Mouse (Mus musculus) stomach, embryonic 14.5 days (tissue): ENCODE data around the gene Eln. TPM values are rescaled to one million over a fixed set of nuclear protein-coding genes. Genes with fewer than 3 reads are reported as not detected.

Source experiments
- ATAC-seq: fragments of 200-750 bp; cut with Nextera tagmentation; 2 replicates; pipeline ENCODE4 v1.8.0; 2017; ENCODE audit warnings: low read depth, moderate TSS enrichment; ENCODE audit not compliant: insufficient number of reproducible peaks, insufficient read depth, low FRiP score
- H3K27ac ChIP-seq: fragments of 300-500 bp; sonication (generic); 2 replicates; pipeline ENCODE4 v1.5.1; 2014; ENCODE audit warnings: mild to moderate bottlenecking, low read length, moderate library complexity, mixed read lengths
- H3K27me3 ChIP-seq: fragments of 300-500 bp; sonication (generic); 2 replicates; pipeline ENCODE4 v1.6.1; 2014; ENCODE audit warnings: low read length, control low read depth, mixed read lengths; ENCODE audit not compliant: control insufficient read depth, insufficient read depth
- H3K36me3 ChIP-seq: fragments of 300-500 bp; sonication (generic); 2 replicates; pipeline ENCODE4 v1.6.1; 2014; ENCODE audit warnings: mild to moderate bottlenecking, control low read depth, low read length, moderate library complexity, mixed read lengths; ENCODE audit not compliant: control insufficient read depth, insufficient read depth
- H3K4me1 ChIP-seq: fragments of 300-500 bp; sonication (generic); 2 replicates; pipeline ENCODE4 v1.6.1; 2014; ENCODE audit warnings: low read length, control low read depth, mixed read lengths; ENCODE audit not compliant: control insufficient read depth, insufficient read depth
- H3K4me2 ChIP-seq: fragments of 300-500 bp; sonication (generic); replicated peaks from 2 replicates; pipeline ENCODE4 v1.6.1; 2014; ENCODE audit warnings: low read depth, low read length, control low read depth
- H3K4me3 ChIP-seq: fragments of 300-500 bp; sonication (generic); 2 replicates; pipeline ENCODE4 v1.5.1; 2014; ENCODE audit warnings: low read depth, low read length, control low read depth
- H3K9ac ChIP-seq: fragments of 300-500 bp; sonication (generic); replicated peaks from 2 replicates; pipeline ENCODE4 v1.6.1; 2014; ENCODE audit warnings: low read depth, mild to moderate bottlenecking, control low read depth, low read length, moderate library complexity, mixed read lengths
- H3K9me3 ChIP-seq: fragments of 300-500 bp; sonication (generic); 2 replicates; pipeline ENCODE4 v1.6.1; 2016; ENCODE audit warnings: low read depth, low read length, control low read depth; ENCODE audit not compliant: control insufficient read depth
- WGBS: fragments of 180-500 bp; shearing (Covaris S2); extraction: QIAGEN DNeasy Blood & Tissue Kit; methylation state at CpG from one replicate; pipeline ENCODE4 v1.1.7; 2014; 5-methylcytosine and 5-hydroxymethylcytosine counted together
- polyA plus RNA-seq: library from polyadenylated mRNA; unstranded; fragments of >200 nt; fragmentation: Nextera tagmentation; extraction: Ambion mirVana; gene quantifications from 2 replicates; pipeline ENCODE4 v1.2.1, GENCODE M21; 2014

Gene Eln
- polyA plus RNA-seq, 1 experiment from 2014 or later = 48.3 TPM

DNA sequence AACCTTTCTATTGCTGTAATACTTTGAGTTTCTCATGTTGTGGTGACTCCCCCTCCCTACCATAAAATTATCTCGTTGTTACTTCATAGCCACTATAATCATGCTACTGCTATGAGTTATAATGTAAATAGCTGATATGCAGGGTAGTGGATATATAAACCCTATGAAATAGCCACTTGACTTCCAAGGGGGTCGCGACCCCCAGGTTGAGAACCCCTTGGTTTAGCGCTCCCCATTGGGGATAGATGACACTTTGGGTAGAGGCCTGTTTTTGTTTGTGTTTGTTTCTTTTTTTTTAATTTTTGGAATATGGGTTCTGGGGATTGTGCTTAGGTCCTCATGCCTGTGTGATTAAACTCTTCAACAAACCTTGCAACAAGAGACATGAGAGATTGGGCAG lies 21.8 kb downstream of the Eln start:
- H3K9me3 ChIP-seq = no peaks in the 10 kb centered on the region
- H3K27ac ChIP-seq = no peak overlapping the region
- H3K4me1 ChIP-seq = no peaks in the 10 kb centered on the region
- no peaks in the 10 kb centered on the region for H3K27me3 ChIP-seq
- H3K4me3 ChIP-seq = no peak overlapping the region
- H3K4me2 ChIP-seq = no peak overlapping the region
- H3K9ac ChIP-seq = no peak overlapping the region
- WGBS = 71% methylated on average over 4 of the region's 4 CpGs
- no peaks in the 10 kb centered on the region for H3K36me3 ChIP-seq
- ATAC-seq = no peak

- no peaks in the 10 kb centered on the region for H3K4me1 ChIP-seq
- ATAC-seq = no peak
- H3K4me3 ChIP-seq = no peak overlapping the region
- 44% methylated on average over 4 of the region's 4 CpGs for WGBS
- no peak overlapping the region for H3K9ac ChIP-seq
- H3K9me3 ChIP-seq = no peaks in the 10 kb centered on the region
- H3K36me3 ChIP-seq = no peaks in the 10 kb centered on the region; the same call in 1 of the 2 replicates
- no peak overlapping the region for H3K27ac ChIP-seq
- H3K27me3 ChIP-seq = no peaks in the 10 kb centered on the region
- H3K4me2 ChIP-seq = no peak overlapping the region
These were observed 27.1 kb downstream of the Eln start for GRCm38 (mm10) chr5:134720058-134720457.

GRCm38 (mm10) chr5:134711076-134711475 lies 36.0 kb downstream of the Eln start:
- peaks cover 3% of the 10 kb centered on the region; the same call in 1 of the 2 replicates for H3K36me3 ChIP-seq
- 59% methylated on average over 7 of the region's 7 CpGs for WGBS
- no peak overlapping the region for H3K4me3 ChIP-seq
- no peaks in the 10 kb centered on the region for H3K4me1 ChIP-seq
- no peak overlapping the region for H3K27ac ChIP-seq
- no peak overlapping the region for H3K4me2 ChIP-seq
- H3K27me3 ChIP-seq = no peaks in the 10 kb centered on the region
- no peak overlapping the region for H3K9ac ChIP-seq
- no peaks in the 10 kb centered on the region for H3K9me3 ChIP-seq
- ATAC-seq = no peak

- ATAC-seq = no peak
- H3K27ac ChIP-seq = no peak overlapping the region
These were observed 37.8 kb downstream of the Eln start for GRCm38 (mm10) chr5:134709275-134709674.

DNA sequence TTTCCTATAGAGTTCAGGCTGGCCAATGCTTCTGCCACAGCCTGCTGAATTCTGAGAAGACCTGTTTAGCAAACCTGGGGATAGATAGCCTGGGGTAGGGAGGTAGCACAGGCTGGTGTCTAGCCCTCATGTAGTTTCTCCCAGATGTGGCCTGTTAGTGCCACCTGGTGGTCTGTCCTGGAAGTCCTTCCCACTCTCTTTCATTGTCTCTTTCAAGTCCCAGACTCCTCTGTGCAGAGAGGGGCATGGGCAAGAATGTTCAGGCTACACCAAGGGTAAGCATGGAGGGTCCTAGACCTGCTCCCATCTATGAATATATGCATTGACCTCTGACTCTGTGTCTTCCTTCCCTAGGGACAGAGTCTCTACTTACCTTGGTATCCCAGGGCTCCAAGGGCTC lies 43.0 kb downstream of the Eln start:
- peak; percentile 16; the same call in 1 of the 2 replicates for ATAC-seq
- Histone ChIP-seq H3K9me3 (no peaks in the 10 kb centered on the region), H3K27ac (no peak overlapping the region), H3K4me2 (no peak overlapping the region), H3K9ac (no peak overlapping the region), H3K4me1 (no peaks in the 10 kb centered on the region), H3K36me3 (no peaks in the 10 kb centered on the region), H3K27me3 (no peaks in the 10 kb centered on the region), H3K4me3 (no peak overlapping the region)

More at GRCm38 (mm10) chr5:134709275-134709674, 37.8 kb downstream of the Eln start:
- H3K27me3 ChIP-seq = no peaks in the 10 kb centered on the region
- H3K9ac ChIP-seq = no peak overlapping the region
- no peak overlapping the region for H3K4me2 ChIP-seq
- H3K4me3 ChIP-seq = no peak overlapping the region
- 0 out of 2 replicates have a peak, but pooled peaks cover 3% of the 10 kb centered on the region for H3K36me3 ChIP-seq
- WGBS = 63% methylated on average over 6 of the region's 6 CpGs
- no peaks in the 10 kb centered on the region for H3K9me3 ChIP-seq
- no peaks in the 10 kb centered on the region for H3K4me1 ChIP-seq

GRCm38 (mm10) chr5:134695539-134695938 lies 51.6 kb downstream of the Eln start:
- Histone ChIP-seq H3K27me3 (no peaks in the 10 kb centered on the region), H3K4me2 (no peak overlapping the region), H3K4me3 (no peak overlapping the region), H3K9me3 (no peaks in the 10 kb centered on the region), H3K4me1 (no peaks in the 10 kb centered on the region), H3K36me3 (no peaks in the 10 kb centered on the region), H3K9ac (no peak overlapping the region), H3K27ac (no peak overlapping the region)
- 57% methylated on average over 2 of the region's 2 CpGs for WGBS
- no peak for ATAC-seq

DNA sequence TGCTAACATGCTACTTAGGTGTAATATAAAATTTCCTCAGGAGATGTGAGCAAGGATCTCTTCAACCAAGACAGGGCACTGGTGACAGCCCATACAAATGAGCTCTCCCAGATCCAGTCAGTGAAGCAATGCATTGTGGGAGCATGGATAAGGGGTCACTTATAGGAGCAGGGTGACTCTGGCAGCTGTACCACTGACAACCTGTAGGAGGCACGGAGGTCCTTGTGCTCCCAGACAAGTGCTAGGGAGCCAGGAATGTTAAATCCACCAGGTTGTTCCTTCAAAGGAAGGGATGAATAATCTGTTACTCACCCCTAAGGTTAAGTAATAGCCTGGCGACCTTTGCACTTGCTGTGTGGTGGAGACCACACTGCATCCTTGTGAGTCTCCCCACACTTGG lies 52.0 kb downstream of the Eln start:
- Histone ChIP-seq H3K9me3 (no peaks in the 10 kb centered on the region), H3K9ac (no peak overlapping the region), H3K4me1 (no peaks in the 10 kb centered on the region), H3K27ac (no peak overlapping the region), H3K27me3 (no peaks in the 10 kb centered on the region), H3K4me2 (no peak overlapping the region), H3K4me3 (no peak overlapping the region), H3K36me3 (no peaks in the 10 kb centered on the region)
- WGBS = 6% methylated on average over 2 of the region's 2 CpGs
- ATAC-seq = no peak

GRCm38 (mm10) chr5:134692704-134693103 lies 54.4 kb downstream of the Eln start:
- no peak for ATAC-seq
- no peak overlapping the region for H3K9ac ChIP-seq
- no peaks in the 10 kb centered on the region for H3K36me3 ChIP-seq
- H3K9me3 ChIP-seq = no peaks in the 10 kb centered on the region
- H3K27ac ChIP-seq = no peak overlapping the region
- H3K4me2 ChIP-seq = no peak overlapping the region
- H3K4me3 ChIP-seq = no peak overlapping the region
- 0 out of 2 replicates have a peak, but pooled peaks cover 2% of the 10 kb centered on the region for H3K4me1 ChIP-seq
- 91% methylated on average over 1 of the region's 1 CpGs for WGBS
- H3K27me3 ChIP-seq = no peaks in the 10 kb centered on the region

- H3K4me2 ChIP-seq = peak overlapping the region; percentile 45
- WGBS = 0% methylated on average over 38 of the region's 38 CpGs
- no peaks in the 10 kb centered on the region for H3K9me3 ChIP-seq
- peak; percentile 97 for ATAC-seq
- H3K4me1 ChIP-seq = peaks cover 7% of the 10 kb centered on the region; the same call in 1 of the 2 replicates
- H3K9ac ChIP-seq = no peak overlapping the region
- H3K4me3 ChIP-seq = peak overlapping the region; percentile 77
- 0 out of 2 replicates have a peak overlapping the region, but pooled peaks have one; percentile 61 for H3K27ac ChIP-seq
- H3K36me3 ChIP-seq = peaks cover 5% of the 10 kb centered on the region; the same call in 1 of the 2 replicates
- H3K27me3 ChIP-seq = no peaks in the 10 kb centered on the region
These were observed 58.3 kb downstream of the Eln start for GRCm38 (mm10) chr5:134688718-134689284.
